Mouse (Mus musculus): ENCODE measurements around the gene Bcl2l2. TPM values are rescaled to one million over a fixed set of nuclear protein-coding genes. Genes with fewer than 3 reads are reported as not detected.

Bcl2l2 gene
- polyA plus RNA-seq, 1 experiment = 145 TPM

DNA sequence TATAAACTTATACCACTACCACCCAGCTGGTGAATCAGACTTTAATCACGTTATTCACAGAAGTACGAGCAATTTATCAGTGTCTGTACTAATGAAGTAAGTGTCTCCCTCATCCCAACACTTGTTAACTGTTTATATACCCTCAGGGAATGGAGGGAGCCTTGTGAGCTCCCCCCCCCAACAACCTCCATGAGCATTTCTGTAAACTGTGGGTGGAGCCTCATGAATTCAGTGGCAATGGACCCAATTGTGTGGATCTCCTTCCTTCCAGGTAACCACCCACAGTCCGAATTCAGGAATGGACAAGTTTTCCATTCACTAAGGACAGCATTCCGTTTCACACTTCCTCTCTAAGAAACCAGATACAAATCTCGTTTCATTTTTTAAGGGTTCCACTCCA is 17.6 kb upstream of the Bcl2l2 start:
- 66% methylated on average over 5 of the region's 5 CpGs for WGBS
- TF ChIP-seq POLR2A (IDR thresholded peaks at IDR 0.05; ENCODE audit: insufficient read depth, low read depth, low read length) (no peak), CTCF (IDR thresholded peaks at IDR 0.05; ENCODE audit: insufficient read depth, low read depth, low read length) (no peak)
- no peak overlapping the region for H3K4me3 ChIP-seq (ENCODE audit: insufficient read depth, low read depth, low read length)
- H3K4me1 ChIP-seq (ENCODE audit: control insufficient read depth, insufficient read depth, low read length) = 0 out of 2 replicates have a peak, but pooled peaks cover 3% of the 10 kb centered on the region
- no peak overlapping the region for H3K27ac ChIP-seq (ENCODE audit: insufficient read depth, low read depth, low read length)

DNA sequence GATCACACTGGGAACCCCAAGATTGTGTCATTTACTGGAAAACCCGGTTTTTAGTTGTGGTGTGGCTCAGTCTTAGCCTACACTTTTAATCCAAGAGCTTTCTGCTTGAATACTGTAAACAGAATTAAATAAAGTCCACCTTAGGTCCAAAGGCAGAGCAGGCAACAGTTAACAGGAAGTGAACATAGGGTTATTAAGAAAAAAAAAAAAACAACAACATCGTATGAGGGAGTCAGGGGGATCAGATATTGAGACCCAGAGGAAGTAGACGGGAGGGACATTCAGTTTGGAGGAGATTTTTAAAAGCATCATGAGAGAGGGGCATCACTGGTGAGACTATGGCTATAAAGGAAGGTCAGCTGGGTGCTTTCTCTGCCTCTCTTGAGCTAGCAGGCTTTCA is 16.9 kb upstream of the Bcl2l2 start:
- WGBS = 53% methylated on average over 3 of the region's 3 CpGs
- Histone ChIP-seq H3K27ac (ENCODE audit: insufficient read depth, low read depth, low read length) (no peak overlapping the region), H3K4me1 (ENCODE audit: control insufficient read depth, insufficient read depth, low read length) (0 out of 2 replicates have a peak, but pooled peaks cover 3% of the 10 kb centered on the region), H3K4me3 (ENCODE audit: insufficient read depth, low read depth, low read length) (no peak overlapping the region)
- TF ChIP-seq POLR2A (IDR thresholded peaks at IDR 0.05; ENCODE audit: insufficient read depth, low read depth, low read length) (no peak), CTCF (IDR thresholded peaks at IDR 0.05; ENCODE audit: insufficient read depth, low read depth, low read length) (no peak)

DNA sequence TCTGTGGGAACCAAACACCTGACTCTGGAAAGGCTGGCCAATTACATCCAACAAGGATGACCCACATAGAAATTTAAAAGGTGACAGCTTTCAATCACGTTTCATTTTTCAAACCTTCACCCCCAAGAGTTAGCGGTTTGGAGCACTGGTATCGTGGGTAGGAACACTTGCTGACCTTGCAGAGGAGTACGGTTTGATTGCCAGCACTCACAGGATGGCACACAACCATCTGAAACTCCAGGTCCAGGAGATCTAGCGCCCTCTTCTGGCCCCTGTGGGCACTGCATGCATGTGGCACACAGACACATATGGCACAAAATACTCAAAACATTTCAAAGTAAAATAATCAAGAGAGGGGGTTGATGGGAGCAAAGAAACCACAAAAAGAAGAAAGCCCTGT is 16.2 kb upstream of the Bcl2l2 start:
- TF ChIP-seq CTCF (IDR thresholded peaks at IDR 0.05; ENCODE audit: insufficient read depth, low read depth, low read length) (0 out of 2 replicates have a peak, but pooled peaks have one; percentile 39), POLR2A (IDR thresholded peaks at IDR 0.05; ENCODE audit: insufficient read depth, low read depth, low read length) (no peak)
- WGBS = 57% methylated on average over 5 of the region's 5 CpGs
- no peak overlapping the region for H3K27ac ChIP-seq (ENCODE audit: insufficient read depth, low read depth, low read length)
- no peak overlapping the region for H3K4me3 ChIP-seq (ENCODE audit: insufficient read depth, low read depth, low read length)
- H3K4me1 ChIP-seq (ENCODE audit: control insufficient read depth, insufficient read depth, low read length) = 0 out of 2 replicates have a peak, but pooled peaks cover 3% of the 10 kb centered on the region

DNA sequence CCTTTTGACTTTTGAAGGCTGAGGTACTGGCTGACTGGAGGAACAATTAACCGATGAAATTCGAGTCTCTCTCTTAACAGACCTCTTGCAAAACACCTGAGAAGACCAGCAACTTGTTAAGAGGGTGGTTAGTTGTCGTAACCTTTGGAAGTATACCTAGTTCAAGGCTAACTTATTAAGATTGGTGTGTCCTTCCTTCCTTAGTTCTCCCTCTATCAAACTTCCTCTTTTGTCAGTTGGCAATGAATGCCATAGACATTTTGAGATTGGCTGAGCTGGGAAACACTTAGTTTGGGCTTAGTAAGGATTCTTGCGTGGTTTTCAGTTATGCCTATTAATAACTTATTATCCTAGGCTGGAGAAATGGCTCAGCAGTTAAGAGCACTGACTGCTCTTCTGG is 15.2 kb upstream of the Bcl2l2 start:
- no peak overlapping the region for H3K27ac ChIP-seq (ENCODE audit: insufficient read depth, low read depth, low read length)
- 88% methylated on average over 4 of the region's 4 CpGs for WGBS
- 0 out of 2 replicates have a peak, but pooled peaks cover 3% of the 10 kb centered on the region for H3K4me1 ChIP-seq (ENCODE audit: control insufficient read depth, insufficient read depth, low read length)
- no peak for TF ChIP-seq CTCF (IDR thresholded peaks at IDR 0.05; ENCODE audit: insufficient read depth, low read depth, low read length)
- TF ChIP-seq POLR2A (IDR thresholded peaks at IDR 0.05; ENCODE audit: insufficient read depth, low read depth, low read length) = no peak
- H3K4me3 ChIP-seq (ENCODE audit: insufficient read depth, low read depth, low read length) = no peak overlapping the region

DNA sequence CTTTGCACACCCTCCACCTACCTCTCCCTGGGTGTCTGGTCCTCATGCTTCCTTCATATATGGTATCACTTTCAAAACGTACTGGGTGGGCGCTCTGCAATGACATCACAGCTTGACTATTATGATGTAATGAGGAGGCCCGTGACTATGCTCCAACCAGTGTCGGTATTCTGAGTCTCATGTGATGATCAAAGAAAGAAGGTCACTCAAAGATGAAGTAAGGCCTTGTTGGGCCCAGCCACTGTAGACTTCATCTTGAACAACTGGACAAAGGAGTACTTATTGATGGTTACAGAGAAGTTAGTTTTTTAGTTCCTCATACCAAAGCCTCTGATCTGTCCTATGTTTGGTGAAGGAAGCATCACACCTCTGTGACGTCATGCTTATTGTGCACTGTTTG is 12.3 kb upstream of the Bcl2l2 start, which contains the start of gene Homez:
Gene Homez, minus strand, starts transcription at position 101 of the 400 bp plus-strand sequence.
- no peak within 1 kb of the TSS for H3K4me3 ChIP-seq (ENCODE audit: insufficient read depth, low read depth, low read length)
- peaks cover 3% of the 10 kb centered on the region; the same call in 1 of the 2 replicates for H3K4me1 ChIP-seq (ENCODE audit: control insufficient read depth, insufficient read depth, low read length)
- TF ChIP-seq CTCF (IDR thresholded peaks at IDR 0.05; ENCODE audit: insufficient read depth, low read depth, low read length) (no peak), POLR2A (IDR thresholded peaks at IDR 0.05; ENCODE audit: insufficient read depth, low read depth, low read length) (no peak)
- no peak within 1 kb of the TSS for H3K27ac ChIP-seq (ENCODE audit: insufficient read depth, low read depth, low read length)
- 87% methylated on average over 5 of the region's 5 CpGs for WGBS

DNA sequence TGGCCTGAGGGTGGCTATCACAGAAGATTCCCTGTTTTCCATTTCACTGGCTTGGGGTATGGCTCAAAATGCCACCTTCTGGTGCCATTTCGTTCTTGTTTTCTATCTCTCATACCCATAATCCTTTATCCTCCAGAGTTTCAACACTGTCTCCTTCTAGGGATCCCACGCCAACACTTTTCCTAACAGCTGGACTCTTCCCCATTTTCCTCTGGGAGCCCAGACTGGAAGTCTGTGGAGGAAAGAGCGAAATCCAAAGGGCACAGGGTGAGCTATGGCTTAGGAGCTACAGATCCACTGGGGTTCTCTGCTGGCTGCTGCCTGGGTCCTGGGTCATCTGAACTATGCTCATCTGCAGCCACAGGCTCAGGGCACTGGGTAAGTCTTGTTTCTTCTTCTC is 9.0 kb upstream of the Bcl2l2 start:
- no peak for TF ChIP-seq CTCF (IDR thresholded peaks at IDR 0.05; ENCODE audit: insufficient read depth, low read depth, low read length)
- TF ChIP-seq POLR2A (IDR thresholded peaks at IDR 0.05; ENCODE audit: insufficient read depth, low read depth, low read length) = no peak
- 87% methylated on average over 3 of the region's 3 CpGs for WGBS
- Histone ChIP-seq H3K4me1 (ENCODE audit: control insufficient read depth, insufficient read depth, low read length) (peaks cover 3% of the 10 kb centered on the region; the same call in 1 of the 2 replicates), H3K27ac (ENCODE audit: insufficient read depth, low read depth, low read length) (no peak overlapping the region), H3K4me3 (ENCODE audit: insufficient read depth, low read depth, low read length) (no peak overlapping the region)

DNA sequence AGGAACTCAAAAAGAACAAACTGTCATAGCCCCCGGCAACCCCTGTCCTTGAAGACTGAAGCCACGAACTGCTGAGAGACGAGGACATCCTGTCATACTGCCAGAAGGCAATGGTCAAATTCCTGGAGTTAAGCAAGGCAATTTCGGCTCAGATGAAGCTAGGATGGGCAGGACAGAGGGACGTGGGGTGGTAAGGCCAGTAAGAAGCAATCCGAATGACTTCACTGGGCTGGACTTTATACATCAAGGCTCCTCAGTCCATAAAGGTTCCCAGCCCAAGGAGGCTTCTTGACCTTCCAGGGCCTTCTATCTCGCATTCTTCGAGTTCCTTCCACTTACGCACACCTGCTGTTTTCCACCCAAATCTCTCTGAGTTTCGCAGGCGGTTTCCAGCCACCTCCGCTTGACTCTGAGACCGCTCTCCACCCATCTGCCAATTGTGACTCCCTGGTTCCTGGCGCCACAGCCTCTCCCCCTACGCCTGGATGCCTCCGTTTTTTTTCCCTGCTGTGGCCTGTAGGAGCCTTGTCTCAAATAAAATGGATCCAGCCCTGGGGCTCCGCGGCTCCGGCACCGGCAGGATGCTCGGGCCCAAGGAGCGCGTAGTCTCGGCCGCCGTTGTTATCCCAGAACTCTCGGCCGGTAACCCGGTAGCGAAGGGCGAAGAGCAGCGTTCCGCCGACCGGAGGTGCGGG is 7.2 kb upstream of the Bcl2l2 start:
- Histone ChIP-seq H3K4me3 (ENCODE audit: insufficient read depth, low read depth, low read length) (peak overlapping the region; percentile 81), H3K27ac (ENCODE audit: insufficient read depth, low read depth, low read length) (peak overlapping the region; percentile 88), H3K4me1 (ENCODE audit: control insufficient read depth, insufficient read depth, low read length) (peaks cover 3% of the 10 kb centered on the region; the same call in 1 of the 2 replicates)
- no peak for TF ChIP-seq CTCF (IDR thresholded peaks at IDR 0.05; ENCODE audit: insufficient read depth, low read depth, low read length)
- TF ChIP-seq POLR2A (IDR thresholded peaks at IDR 0.05; ENCODE audit: insufficient read depth, low read depth, low read length) = no peak
- WGBS = 2% methylated on average over 36 of the region's 36 CpGs

DNA sequence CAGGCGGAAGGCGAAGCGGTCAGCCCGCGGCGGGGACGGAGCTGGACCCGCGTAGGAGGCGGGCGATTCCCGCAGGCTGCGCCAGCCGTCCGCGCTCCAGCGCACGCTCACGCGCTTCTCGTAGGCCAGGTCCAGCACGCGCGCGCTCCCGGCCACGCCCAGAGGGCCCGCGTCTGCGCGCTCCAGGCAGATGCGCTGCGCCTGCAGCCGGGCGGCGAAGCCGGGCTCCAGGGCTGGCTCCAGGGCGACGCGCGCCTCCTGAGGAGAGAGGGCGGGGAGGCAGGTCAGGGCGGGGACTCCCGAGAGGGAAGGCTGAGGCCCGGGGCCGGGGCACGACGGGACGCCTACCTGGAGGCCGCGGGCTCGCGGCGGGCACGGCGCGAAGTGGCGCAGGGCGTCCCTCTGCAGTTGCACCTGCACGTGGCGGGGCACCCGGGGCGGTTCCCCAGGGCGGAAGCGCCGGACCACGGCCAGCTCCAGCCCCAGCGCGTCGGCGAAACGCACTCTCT is 6.6 kb upstream of the Bcl2l2 start:
- H3K27ac ChIP-seq (ENCODE audit: insufficient read depth, low read depth, low read length) = peak overlapping the region; percentile 88
- peak; percentile 94 for TF ChIP-seq POLR2A (IDR thresholded peaks at IDR 0.05; ENCODE audit: insufficient read depth, low read depth, low read length)
- TF ChIP-seq CTCF (IDR thresholded peaks at IDR 0.05; ENCODE audit: insufficient read depth, low read depth, low read length) = no peak
- H3K4me1 ChIP-seq (ENCODE audit: control insufficient read depth, insufficient read depth, low read length) = peaks cover 3% of the 10 kb centered on the region; the same call in 1 of the 2 replicates
- WGBS = under 1% methylated on average over 72 of the region's 72 CpGs
- H3K4me3 ChIP-seq (ENCODE audit: insufficient read depth, low read depth, low read length) = peak overlapping the region; percentile 81

DNA sequence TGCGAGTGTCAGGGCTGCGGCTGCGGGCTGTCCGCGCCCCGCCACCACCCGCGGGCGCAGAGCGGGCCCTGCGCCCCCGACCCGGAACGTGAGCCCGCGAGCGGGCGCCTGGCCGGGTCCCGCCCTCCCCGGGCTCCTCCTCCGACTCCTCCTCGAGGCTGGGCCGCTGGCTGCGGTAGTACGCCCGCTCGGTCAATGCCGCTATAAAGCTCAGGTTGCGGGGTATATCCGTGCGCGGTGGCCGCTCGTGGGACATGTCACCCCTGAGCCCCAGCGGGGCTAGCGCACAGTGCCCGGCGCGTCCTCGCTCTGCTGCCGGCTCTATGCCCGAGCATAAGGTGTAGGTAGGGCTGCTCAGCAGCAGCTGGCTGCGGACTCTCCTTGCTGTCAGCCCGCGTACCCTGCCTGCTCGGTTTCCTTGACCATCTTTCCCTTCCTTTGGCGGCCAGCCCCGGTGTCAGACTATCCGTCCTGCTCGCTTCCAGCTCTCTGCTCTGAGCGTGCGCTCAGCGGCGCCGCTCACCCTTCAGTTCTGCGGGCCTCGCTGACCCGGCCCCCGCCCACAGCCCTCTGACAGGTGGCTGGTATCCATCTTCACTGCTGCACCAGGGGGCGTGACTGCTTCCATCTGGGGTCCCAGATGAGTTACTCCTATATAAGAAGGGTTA is 6.0 kb upstream of the Bcl2l2 start, which contains the start of gene Ppp1r3e:
Gene Ppp1r3e, minus strand, starts transcription at position 503 of the 668 bp plus-strand sequence.
- peak within 1 kb of the TSS; percentile 88 for H3K27ac ChIP-seq (ENCODE audit: insufficient read depth, low read depth, low read length)
- no peak; the same call in 1 of the 2 replicates for TF ChIP-seq POLR2A (IDR thresholded peaks at IDR 0.05; ENCODE audit: insufficient read depth, low read depth, low read length)
- WGBS = under 1% methylated on average over 61 of the region's 61 CpGs
- H3K4me1 ChIP-seq (ENCODE audit: control insufficient read depth, insufficient read depth, low read length) = peaks cover 3% of the 10 kb centered on the region; the same call in 1 of the 2 replicates
- H3K4me3 ChIP-seq (ENCODE audit: insufficient read depth, low read depth, low read length) = peak within 1 kb of the TSS; percentile 81

All from olfactory bulb, adult 2 months (tissue).